Mouse (Mus musculus): ENCODE data around the gene Myh10.
"Not testable (repeated sequence)": the region's sequence is repeated elsewhere in the genome, so short reads cannot be mapped to it uniquely, and the experiment has no call there.

Myh10 gene

GRCm38 (mm10) chr11:68692693-68693446 lies 1.5 kb downstream of the Myh10 start:
- peak; percentile 53 to 55 for DNase-seq

GRCm38 (mm10) chr11:68693447-68694040 lies 2.2 kb downstream of the Myh10 start:
- DNase-seq = no peak

- no peak for DNase-seq
These were observed 11.0 kb downstream of the Myh10 start for GRCm38 (mm10) chr11:68702370-68702769.

GRCm38 (mm10) chr11:68703360-68703759 lies 12.0 kb downstream of the Myh10 start:
- DNase-seq = no peak

- DNase-seq = no peak
These were observed 12.9 kb downstream of the Myh10 start for GRCm38 (mm10) chr11:68704258-68704657.

GRCm38 (mm10) chr11:68704847-68705246 lies 13.5 kb downstream of the Myh10 start:
- DNase-seq = no peak

GRCm38 (mm10) chr11:68706524-68707429 lies 15.4 kb downstream of the Myh10 start:
- DNase-seq = peak; percentile 23 to 40

- DNase-seq = peak in 1 of 2 experiments; percentile 49
These were observed 16.7 kb downstream of the Myh10 start for GRCm38 (mm10) chr11:68707881-68708582.

GRCm38 (mm10) chr11:68716167-68716566 lies 24.8 kb downstream of the Myh10 start:
- no peak for DNase-seq

- DNase-seq = peak; percentile 27 to 45
These were observed 25.9 kb downstream of the Myh10 start for GRCm38 (mm10) chr11:68717171-68717840.

GRCm38 (mm10) chr11:68719096-68719648 lies 27.8 kb downstream of the Myh10 start:
- no peak for DNase-seq

GRCm38 (mm10) chr11:68719774-68720173 lies 28.4 kb downstream of the Myh10 start:
- DNase-seq = no peak

GRCm38 (mm10) chr11:68724117-68724516 lies 32.8 kb downstream of the Myh10 start:
- DNase-seq = no peak

GRCm38 (mm10) chr11:68728693-68729092 lies 37.3 kb downstream of the Myh10 start:
- DNase-seq = no peak

GRCm38 (mm10) chr11:68730792-68731191 lies 39.4 kb downstream of the Myh10 start:
- DNase-seq = no peak

GRCm38 (mm10) chr11:68732066-68732465 lies 40.7 kb downstream of the Myh10 start:
- no peak for DNase-seq

GRCm38 (mm10) chr11:68733401-68733800 lies 42.0 kb downstream of the Myh10 start:
- DNase-seq = not testable (repeated sequence)

GRCm38 (mm10) chr11:68739509-68739908 lies 48.1 kb downstream of the Myh10 start:
- no peak for DNase-seq

- no peak for DNase-seq
These were observed 51.3 kb downstream of the Myh10 start for GRCm38 (mm10) chr11:68742658-68743057.

GRCm38 (mm10) chr11:68744150-68744549 lies 52.8 kb downstream of the Myh10 start:
- DNase-seq = peak; percentile 39 to 50

- DNase-seq = peak in 1 of 2 experiments; percentile 43
These were observed 54.2 kb downstream of the Myh10 start for GRCm38 (mm10) chr11:68745374-68746200.
